Mouse (Mus musculus): ENCODE data around the gene Zfp26. TPM values are rescaled to one million over a fixed set of nuclear protein-coding genes. Genes with fewer than 3 reads are reported as not detected.

Zfp26 gene
- total RNA-seq, 2 experiments from 2014 or later: 26.7 to 30.6 TPM

Other genes with a start within 250 kb of the Zfp26 start
- not detected for gene Olfr871, start 248.0 kb downstream of the Zfp26 start, total RNA-seq (2021)
- not detected for gene Olfr872, start 223.0 kb downstream of the Zfp26 start, total RNA-seq (2021)
- gene Olfr39, start 177.8 kb downstream of the Zfp26 start, total RNA-seq (2021): not detected
- gene Olfr873, start 161.6 kb downstream of the Zfp26 start, total RNA-seq (2021): not detected
- not detected for gene Olfr18, start 124.1 kb downstream of the Zfp26 start, total RNA-seq (2021)
- gene Zfp560, start 75.0 kb downstream of the Zfp26 start, total RNA-seq (2021): 10 to 100 TPM; 10.4 to 11.3 TPM
- gene Zfp426, start 32.6 kb upstream of the Zfp26 start, total RNA-seq (2021): 10 to 100 TPM; 25.5 to 32.8 TPM
- gene Zfp266, start 61.3 kb upstream of the Zfp26 start, total RNA-seq (2021): 10 to 100 TPM; 40.7 to 48.8 TPM
- 10 to 100 TPM; 20.4 to 22.1 TPM for gene Zfp846, start 121.1 kb upstream of the Zfp26 start, total RNA-seq (2021)
- 100 to 1,000 TPM; 307 to 354 TPM for gene Ubl5, start 182.7 kb upstream of the Zfp26 start, total RNA-seq (2021)
- gene Fbxl12, start 184.6 kb upstream of the Zfp26 start, total RNA-seq (2021): 10 to 100 TPM; 14.7 to 23.3 TPM
- 10 to 100 TPM; 31.6 to 35.8 TPM for gene Pin1, start 191.9 kb upstream of the Zfp26 start, total RNA-seq (2021)

Measured in layer of hippocampus, postnatal 25 days (tissue).